Mouse (Mus musculus) neural tube, embryonic 12.5 days (tissue): ENCODE results near the gene Fyn. TPM values are rescaled to one million over a fixed set of nuclear protein-coding genes. Genes with fewer than 3 reads are reported as not detected.

ENCODE experiments used
- ATAC-seq: fragments of 200-750 bp; cut with Nextera tagmentation; 2 replicates; pipeline ENCODE4 v1.8.0; 2017; ENCODE audit warnings: low read depth, mild to moderate bottlenecking, moderate TSS enrichment, moderate library complexity; ENCODE audit not compliant: low FRiP score
- H3K27ac ChIP-seq: fragments of 300-500 bp; sonication (generic); 2 replicates; pipeline ENCODE4 v1.5.1; 2016
- H3K27me3 ChIP-seq: fragments of 300-500 bp; sonication (generic); replicated peaks from 2 replicates; pipeline ENCODE4 v1.6.1; 2016; ENCODE audit warnings: mild to moderate bottlenecking
- H3K36me3 ChIP-seq: fragments of 300-500 bp; sonication (generic); 2 replicates; pipeline ENCODE4 v1.6.1; 2016; ENCODE audit warnings: mild to moderate bottlenecking
- H3K4me1 ChIP-seq: fragments of 300-500 bp; sonication (generic); 2 replicates; pipeline ENCODE4 v1.6.1; 2016
- H3K4me2 ChIP-seq: fragments of 300-500 bp; sonication (generic); replicated peaks from 2 replicates; pipeline ENCODE4 v1.6.1; 2016; ENCODE audit warnings: mild to moderate bottlenecking
- H3K4me3 ChIP-seq: fragments of 300-500 bp; sonication (generic); 2 replicates; pipeline ENCODE4 v1.5.1; 2016
- H3K9ac ChIP-seq: fragments of 300-500 bp; sonication (generic); 2 replicates; pipeline ENCODE4 v1.6.1; 2016; ENCODE audit warnings: mild to moderate bottlenecking
- H3K9me3 ChIP-seq: fragments of 300-500 bp; sonication (generic); 2 replicates; pipeline ENCODE4 v1.6.1; 2016; ENCODE audit warnings: mild to moderate bottlenecking
- WGBS: fragments of 180-500 bp; shearing (Covaris S2); methylation state at CpG from one replicate; pipeline ENCODE4 v1.1.7; 2016; 5-methylcytosine and 5-hydroxymethylcytosine counted together
- polyA plus RNA-seq: library from polyadenylated mRNA; unstranded; fragments of >200 nt; fragmentation: Nextera tagmentation; extraction: Ambion mirVana; gene quantifications from 2 replicates; pipeline ENCODE4 v1.2.1, GENCODE M21; 2016

Gene Fyn
- polyA plus RNA-seq, 1 experiment from 2014 or later: 79.8 TPM

- H3K4me2 ChIP-seq: no peak overlapping the region
- WGBS: 76% methylated on average over 8 of the region's 8 CpGs
- no peak overlapping the region for H3K27ac ChIP-seq
- H3K27me3 ChIP-seq: no peaks in the 10 kb centered on the region
- no peak for ATAC-seq
- H3K9ac ChIP-seq: no peak overlapping the region
- H3K4me1 ChIP-seq: peaks cover 18% of the 10 kb centered on the region
- H3K9me3 ChIP-seq: no peaks in the 10 kb centered on the region
- H3K4me3 ChIP-seq: no peak overlapping the region
- no peaks in the 10 kb centered on the region for H3K36me3 ChIP-seq
Measured at GRCm38 (mm10) chr10:39580477-39580876, 211.8 kb downstream of the Fyn start.

GRCm38 (mm10) chr10:39582385-39582784 is 213.7 kb downstream of the Fyn start:
- Histone ChIP-seq H3K4me3 (no peak overlapping the region), H3K27ac (no peak overlapping the region), H3K36me3 (no peaks in the 10 kb centered on the region), H3K27me3 (no peaks in the 10 kb centered on the region), H3K4me1 (peaks cover 25% of the 10 kb centered on the region), H3K4me2 (no peak overlapping the region), H3K9ac (no peak overlapping the region), H3K9me3 (no peaks in the 10 kb centered on the region)
- 93% methylated on average over 2 of the region's 2 CpGs for WGBS
- no peak for ATAC-seq

- no peaks in the 10 kb centered on the region for H3K27me3 ChIP-seq
Measured at GRCm38 (mm10) chr10:39583718-39584117, 215.1 kb downstream of the Fyn start.

GRCm38 (mm10) chr10:39587290-39587925 is 218.8 kb downstream of the Fyn start:
- WGBS: 44% methylated on average over 5 of the region's 5 CpGs
- Histone ChIP-seq H3K9ac (0 out of 2 replicates have a peak overlapping the region, but pooled peaks have one; percentile 5), H3K27ac (peak overlapping the region; percentile 60; the same call in 1 of the 2 replicates), H3K4me2 (no peak overlapping the region; the same call in 1 of the 2 replicates), H3K27me3 (no peaks in the 10 kb centered on the region), H3K4me3 (no peak overlapping the region), H3K9me3 (no peaks in the 10 kb centered on the region), H3K36me3 (no peaks in the 10 kb centered on the region), H3K4me1 (peaks cover 28% of the 10 kb centered on the region)
- peak; percentile 23 for ATAC-seq

More at GRCm38 (mm10) chr10:39583718-39584117, 215.1 kb downstream of the Fyn start:
- H3K4me1 ChIP-seq: peaks cover 31% of the 10 kb centered on the region
- H3K9ac ChIP-seq: no peak overlapping the region
- H3K4me2 ChIP-seq: no peak overlapping the region
- H3K9me3 ChIP-seq: no peaks in the 10 kb centered on the region
- no peaks in the 10 kb centered on the region for H3K36me3 ChIP-seq
- 90% methylated on average over 12 of the region's 12 CpGs for WGBS
- no peak overlapping the region for H3K4me3 ChIP-seq
- no peak overlapping the region for H3K27ac ChIP-seq
- ATAC-seq: no peak

- H3K4me3 ChIP-seq: no peak overlapping the region
- peaks cover 28% of the 10 kb centered on the region for H3K4me1 ChIP-seq
- H3K9me3 ChIP-seq: 0 out of 2 replicates have a peak, but pooled peaks cover 4% of the 10 kb centered on the region
- H3K27me3 ChIP-seq: no peaks in the 10 kb centered on the region
- peak overlapping the region; percentile 36 for H3K9ac ChIP-seq
- peak; percentile 74 for ATAC-seq
- H3K36me3 ChIP-seq: no peaks in the 10 kb centered on the region
- peak overlapping the region; percentile 26; the same call in 1 of the 2 replicates for H3K4me2 ChIP-seq
- peak overlapping the region; percentile 60; the same call in 1 of the 2 replicates for H3K27ac ChIP-seq
- 36% methylated on average over 8 of the region's 8 CpGs for WGBS
Measured at GRCm38 (mm10) chr10:39587973-39588746, 219.5 kb downstream of the Fyn start.

- Histone ChIP-seq H3K9ac (no peak overlapping the region), H3K9me3 (peaks cover 12% of the 10 kb centered on the region; the same call in 1 of the 2 replicates), H3K27ac (no peak overlapping the region), H3K4me2 (no peak overlapping the region), H3K27me3 (no peaks in the 10 kb centered on the region), H3K4me3 (no peak overlapping the region), H3K36me3 (no peaks in the 10 kb centered on the region), H3K4me1 (peaks cover 28% of the 10 kb centered on the region)
- 83% methylated on average over 19 of the region's 19 CpGs for WGBS
- no peak for ATAC-seq
Measured at GRCm38 (mm10) chr10:39589765-39590546, 221.3 kb downstream of the Fyn start.

- peaks cover 28% of the 10 kb centered on the region for H3K4me1 ChIP-seq
- WGBS: 91% methylated on average over 10 of the region's 10 CpGs
- no peaks in the 10 kb centered on the region for H3K36me3 ChIP-seq
- no peak overlapping the region for H3K4me3 ChIP-seq
- peaks cover 12% of the 10 kb centered on the region; the same call in 1 of the 2 replicates for H3K9me3 ChIP-seq
- no peak overlapping the region for H3K9ac ChIP-seq
- no peak overlapping the region for H3K27ac ChIP-seq
- ATAC-seq: no peak
- H3K4me2 ChIP-seq: no peak overlapping the region
- no peaks in the 10 kb centered on the region for H3K27me3 ChIP-seq
Measured at GRCm38 (mm10) chr10:39590629-39591028, 222.0 kb downstream of the Fyn start.

GRCm38 (mm10) chr10:39592501-39592900 is 223.8 kb downstream of the Fyn start:
- 74% methylated on average over 4 of the region's 4 CpGs for WGBS
- Histone ChIP-seq H3K9ac (no peak overlapping the region), H3K4me2 (no peak overlapping the region), H3K27me3 (no peaks in the 10 kb centered on the region), H3K4me1 (peaks cover 24% of the 10 kb centered on the region), H3K4me3 (no peak overlapping the region), H3K27ac (no peak overlapping the region), H3K9me3 (peaks cover 12% of the 10 kb centered on the region; the same call in 1 of the 2 replicates), H3K36me3 (no peaks in the 10 kb centered on the region)
- no peak for ATAC-seq

- WGBS: 81% methylated on average over 1 of the region's 1 CpGs
- Histone ChIP-seq H3K4me3 (no peak overlapping the region), H3K36me3 (no peaks in the 10 kb centered on the region), H3K9ac (no peak overlapping the region), H3K27ac (no peak overlapping the region), H3K27me3 (no peaks in the 10 kb centered on the region), H3K9me3 (peaks cover 12% of the 10 kb centered on the region; the same call in 1 of the 2 replicates), H3K4me1 (peaks cover 8% of the 10 kb centered on the region), H3K4me2 (no peak overlapping the region)
- no peak for ATAC-seq
Measured at GRCm38 (mm10) chr10:39594716-39595115, 226.1 kb downstream of the Fyn start.

- Histone ChIP-seq H3K27ac (no peak overlapping the region), H3K4me3 (no peak overlapping the region), H3K9me3 (peaks cover 12% of the 10 kb centered on the region; the same call in 1 of the 2 replicates), H3K4me2 (no peak overlapping the region), H3K9ac (no peak overlapping the region), H3K4me1 (peaks cover 7% of the 10 kb centered on the region; the same call in 1 of the 2 replicates), H3K36me3 (no peaks in the 10 kb centered on the region), H3K27me3 (no peaks in the 10 kb centered on the region)
- WGBS: 87% methylated on average over 3 of the region's 3 CpGs
- ATAC-seq: no peak
Measured at GRCm38 (mm10) chr10:39595862-39596261, 227.2 kb downstream of the Fyn start.

GRCm38 (mm10) chr10:39597116-39597791 is 228.6 kb downstream of the Fyn start:
- Histone ChIP-seq H3K4me1 (peaks cover 7% of the 10 kb centered on the region; the same call in 1 of the 2 replicates), H3K4me3 (no peak overlapping the region), H3K4me2 (no peak overlapping the region), H3K36me3 (no peaks in the 10 kb centered on the region), H3K27ac (peak overlapping the region; percentile 26), H3K9me3 (peaks cover 12% of the 10 kb centered on the region; the same call in 1 of the 2 replicates), H3K9ac (no peak overlapping the region), H3K27me3 (no peaks in the 10 kb centered on the region)
- peak; percentile 53; the same call in 1 of the 2 replicates for ATAC-seq
- 49% methylated on average over 9 of the region's 9 CpGs for WGBS
